Mouse (Mus musculus): ENCODE measurements at regions not wholly inside any gene's neighbourhood (a gene's known extent, or its start where the extent isn't known, plus 50 kb on each side); places are given as distances from the start of the nearest gene placed in this dataset.
A peak's percentile ranks its signal among the peaks of the same experiment; 100 is the strongest.

DNA sequence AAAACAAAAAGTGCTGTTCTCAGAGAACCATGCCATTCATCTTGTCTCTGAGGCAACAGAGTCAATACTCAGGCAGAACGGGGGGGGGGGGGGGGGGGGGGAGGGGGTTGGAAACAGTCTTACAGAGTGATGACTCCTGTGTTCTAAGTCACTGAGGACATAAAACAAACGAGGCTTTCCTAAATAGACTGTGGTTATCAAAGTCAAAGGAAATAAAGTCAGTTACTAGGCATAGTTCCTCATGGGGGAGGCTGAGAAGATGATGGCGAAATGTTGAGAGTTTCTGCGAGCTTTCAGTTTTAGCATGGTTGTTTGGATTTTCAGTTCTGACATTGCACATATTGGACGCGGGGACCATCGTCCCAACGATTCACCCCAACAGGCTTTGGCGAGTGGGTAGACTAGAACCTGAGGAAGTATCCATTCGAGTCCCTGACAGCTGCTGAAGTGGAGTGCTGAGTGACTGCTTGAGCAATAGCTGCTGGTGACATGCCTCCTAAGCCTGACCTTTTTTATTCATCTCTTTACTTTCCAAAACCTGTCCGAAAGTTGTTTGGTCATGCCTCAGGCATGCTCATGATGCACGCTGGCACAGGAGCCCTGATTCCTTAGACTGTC is 109.2 kb upstream of the Serp2 start:
- no peak for DNase-seq

DNA sequence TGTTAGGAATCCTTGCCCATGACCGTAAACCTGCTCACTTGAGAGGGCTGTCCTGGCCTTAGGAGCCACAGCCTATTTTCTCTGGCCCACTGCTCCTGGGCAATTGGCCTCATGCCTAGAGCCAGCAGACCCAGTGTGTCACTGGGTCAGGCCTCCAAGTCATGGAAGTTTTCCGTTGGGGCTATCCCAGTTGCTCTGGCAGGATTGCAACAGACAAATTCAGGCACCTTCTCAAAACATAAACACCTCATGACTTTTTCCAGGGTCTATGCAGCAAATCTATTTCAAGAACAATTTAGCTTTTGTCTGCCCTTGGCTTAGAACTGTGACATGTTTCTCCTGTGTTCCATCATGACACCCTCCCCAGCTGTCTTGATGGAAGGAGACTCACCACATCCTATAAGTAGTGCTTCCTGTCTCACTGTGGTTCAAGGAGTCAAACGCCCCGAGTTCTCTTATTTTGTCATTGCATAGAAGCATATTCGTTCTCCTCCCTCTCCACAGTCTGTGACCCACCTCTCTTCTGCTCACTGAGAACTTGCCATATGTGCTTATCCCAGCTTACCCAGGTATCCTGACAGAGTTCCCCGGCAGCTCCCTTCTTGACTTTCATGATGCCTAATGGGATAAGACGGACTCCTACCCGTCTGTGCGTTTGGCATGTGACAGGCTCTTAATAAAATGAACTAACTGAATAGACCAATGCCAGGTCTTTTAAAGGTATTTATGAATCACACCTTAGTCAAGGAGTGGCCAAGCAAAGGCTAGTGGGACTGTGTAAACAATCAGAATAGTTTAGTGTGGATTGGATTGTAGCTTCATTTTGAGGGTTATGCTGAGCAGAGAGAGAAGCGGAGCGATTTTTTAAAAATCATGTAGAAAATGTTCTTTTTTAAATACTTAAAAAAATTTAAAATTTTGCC is 108.2 kb upstream of the Serp2 start:
- peak in 1 of 2 experiments; percentile 54 for DNase-seq

DNA sequence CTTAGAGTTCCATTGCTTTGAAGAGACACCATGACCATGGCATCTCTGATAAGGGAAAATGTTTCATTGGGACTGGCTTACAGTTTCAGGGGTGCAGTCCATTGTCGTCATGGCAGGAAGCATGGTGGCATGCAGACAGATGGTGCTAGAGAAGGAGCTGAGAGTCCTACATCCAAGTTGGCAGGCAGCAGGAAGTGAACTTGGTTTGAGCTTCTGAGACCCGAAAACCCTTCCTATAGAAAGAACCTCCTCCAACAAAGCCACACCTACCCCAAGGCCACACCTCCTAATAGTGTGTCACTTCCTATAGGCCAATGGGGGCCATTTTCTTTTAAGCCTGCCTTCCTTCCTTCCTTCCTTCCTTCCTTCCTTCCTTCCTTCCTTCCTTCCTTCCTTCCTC is 107.1 kb upstream of the Serp2 start:
- no peak for DNase-seq

DNA sequence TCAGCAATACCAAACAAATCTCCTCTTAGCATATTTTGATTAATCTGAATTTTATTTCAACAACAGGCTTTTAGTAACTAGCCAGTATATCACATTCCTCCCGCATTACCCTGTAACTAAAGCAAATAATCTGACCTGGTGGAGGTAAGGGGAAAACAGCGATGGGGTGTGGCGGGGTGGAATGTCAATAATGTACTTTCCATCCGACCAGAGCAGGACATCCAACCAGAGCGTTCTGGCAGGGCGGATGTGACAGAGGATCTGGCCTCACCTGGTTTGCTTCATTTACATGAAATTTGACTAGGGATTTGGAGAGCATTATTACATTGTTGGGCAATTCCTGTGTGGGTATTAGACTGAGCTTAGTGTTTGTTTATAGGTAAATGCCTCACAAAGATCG is 106.2 kb upstream of the Serp2 start:
- no peak for DNase-seq

DNA sequence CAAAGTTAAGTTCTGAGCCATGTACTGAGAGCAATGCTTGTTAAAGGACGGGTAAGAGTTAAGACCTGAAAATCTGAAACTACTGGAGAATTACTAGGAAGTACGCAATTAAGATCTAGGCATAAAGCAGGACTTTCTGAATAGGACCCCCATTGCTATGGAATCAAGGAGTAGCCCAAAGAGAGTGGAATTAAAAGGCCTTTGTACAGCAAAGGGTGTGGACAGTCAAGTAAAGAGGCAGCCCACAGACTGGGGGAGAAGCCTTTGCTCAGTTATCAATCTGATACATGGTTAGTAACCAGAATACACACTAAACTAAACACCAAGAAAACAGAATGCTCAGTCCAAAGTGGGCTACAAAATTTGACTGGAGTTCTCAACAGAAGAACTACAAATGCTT is 104.2 kb upstream of the Serp2 start:
- DNase-seq = no peak

DNA sequence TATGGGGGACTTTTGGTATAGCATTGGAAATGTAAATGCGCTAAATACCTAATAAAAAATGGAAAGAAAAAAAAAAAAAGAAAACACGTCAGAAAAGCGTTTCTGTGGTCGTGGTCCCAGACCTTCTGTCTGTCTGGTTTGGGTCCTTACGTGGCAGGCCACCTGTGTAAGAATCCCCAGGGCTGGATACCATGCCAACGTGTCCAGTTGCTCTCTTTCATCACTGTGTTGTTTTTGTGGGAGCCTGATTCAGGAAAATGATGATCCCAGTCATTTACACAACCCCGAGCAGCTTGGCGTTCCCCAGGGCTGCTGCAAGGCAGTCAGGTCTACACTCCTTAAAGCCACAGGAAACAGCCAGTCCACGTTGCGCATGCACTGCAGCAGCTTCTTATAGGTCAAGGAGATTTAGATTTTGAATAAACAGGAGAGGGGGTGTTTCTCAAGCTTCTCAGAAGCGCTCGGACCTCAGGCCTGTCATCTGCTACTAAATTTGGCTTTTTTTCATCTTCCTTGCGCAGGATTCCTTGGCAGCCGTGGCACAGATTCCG is 102.3 kb upstream of the Serp2 start:
- no peak for DNase-seq

DNA sequence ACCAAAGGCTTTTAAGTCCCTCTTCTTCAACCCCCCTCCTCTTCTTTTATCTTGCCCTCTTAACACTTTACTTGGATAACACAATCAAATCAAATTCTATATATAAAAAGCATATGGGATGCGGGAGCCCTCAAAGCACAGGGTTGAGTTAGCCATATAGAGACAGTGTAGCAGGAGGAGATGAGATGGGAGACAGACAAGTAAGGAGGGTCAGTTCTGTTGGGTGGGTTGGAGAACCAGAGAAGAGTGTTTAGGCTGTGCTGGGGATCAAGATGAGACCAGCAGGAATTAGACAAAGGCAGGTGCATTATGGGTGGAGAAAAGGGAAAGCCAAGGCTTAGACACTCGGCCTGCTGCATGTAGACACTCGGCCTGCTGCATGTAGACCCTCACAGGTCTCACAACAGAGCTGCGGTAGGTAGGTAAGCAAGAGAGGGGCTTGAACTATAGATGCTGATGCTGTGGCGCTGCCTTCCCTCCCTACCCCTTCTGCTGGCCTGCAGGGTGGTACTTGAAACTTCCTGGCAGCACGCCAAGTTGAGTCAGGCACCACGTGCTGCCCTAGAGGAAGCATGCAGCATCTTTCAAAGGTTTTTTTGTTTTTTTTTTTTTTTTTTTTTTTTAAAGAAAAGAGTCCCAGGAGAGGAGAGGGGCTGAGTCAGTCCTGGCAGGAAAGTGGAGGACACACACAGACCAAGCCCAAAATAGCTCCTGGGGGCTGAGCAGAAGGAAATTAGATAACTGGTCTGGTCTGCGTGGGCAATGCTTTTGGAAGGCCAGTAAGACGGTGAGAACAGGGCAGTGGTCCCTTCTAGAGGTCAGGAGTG is 101.3 kb upstream of the Serp2 start:
- DNase-seq = peak; percentile 49 to 66

DNA sequence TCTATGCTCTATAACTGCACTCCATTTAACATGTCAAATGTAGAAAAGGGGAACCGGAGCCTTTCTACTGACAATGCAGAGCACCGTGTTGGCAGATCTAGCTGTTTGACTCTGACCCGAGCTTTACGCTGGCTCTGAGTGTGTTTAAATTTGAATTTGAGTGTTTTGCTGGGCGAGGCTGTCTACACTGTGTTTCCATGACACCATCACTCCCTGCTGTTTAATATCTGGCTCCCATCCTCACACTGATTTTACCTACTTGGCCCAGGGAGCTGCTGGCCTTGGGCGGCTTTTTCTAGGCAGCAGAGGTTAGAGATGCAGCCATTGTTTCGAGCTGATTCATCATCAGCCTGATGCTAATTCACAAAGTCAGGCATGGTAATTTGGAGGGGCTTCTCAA is 100.7 kb upstream of the Serp2 start:
- no peak for DNase-seq

DNA sequence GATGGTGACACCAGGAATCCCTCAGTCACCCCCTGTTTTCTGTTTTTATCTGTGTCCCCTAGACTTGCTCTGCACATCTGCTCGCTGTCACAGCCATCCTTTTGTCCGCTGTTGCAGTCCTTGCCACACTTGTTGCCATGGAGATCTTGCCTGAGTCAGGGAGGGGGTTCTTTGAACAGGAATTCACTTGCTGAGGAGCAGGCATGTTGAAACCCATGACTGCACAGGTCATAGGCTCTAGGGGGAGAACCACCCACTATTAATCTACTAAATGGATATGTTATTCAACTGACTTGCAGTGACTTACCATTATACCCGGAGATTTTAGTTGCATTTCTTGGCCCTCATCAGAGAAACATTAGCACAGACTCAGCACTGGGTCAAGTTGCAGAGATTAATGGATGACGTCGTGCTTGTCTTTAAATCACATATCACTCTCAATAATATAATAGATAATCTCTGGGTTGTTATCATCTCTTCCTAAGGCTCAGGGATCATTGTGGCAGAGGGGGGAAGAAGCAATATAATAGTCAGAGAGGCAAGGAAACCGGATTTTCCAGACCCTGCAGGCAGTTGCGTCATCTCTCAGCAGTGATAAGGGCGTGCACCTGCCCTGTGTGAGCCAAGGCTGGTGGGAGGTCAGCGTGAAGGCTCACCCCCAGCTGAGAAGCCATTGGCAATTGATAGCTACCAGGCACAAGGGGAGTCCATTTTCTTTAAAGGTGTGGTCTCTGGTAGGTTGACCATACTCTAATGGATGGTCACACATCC is 95.9 kb upstream of the Serp2 start:
- DNase-seq = no peak

DNA sequence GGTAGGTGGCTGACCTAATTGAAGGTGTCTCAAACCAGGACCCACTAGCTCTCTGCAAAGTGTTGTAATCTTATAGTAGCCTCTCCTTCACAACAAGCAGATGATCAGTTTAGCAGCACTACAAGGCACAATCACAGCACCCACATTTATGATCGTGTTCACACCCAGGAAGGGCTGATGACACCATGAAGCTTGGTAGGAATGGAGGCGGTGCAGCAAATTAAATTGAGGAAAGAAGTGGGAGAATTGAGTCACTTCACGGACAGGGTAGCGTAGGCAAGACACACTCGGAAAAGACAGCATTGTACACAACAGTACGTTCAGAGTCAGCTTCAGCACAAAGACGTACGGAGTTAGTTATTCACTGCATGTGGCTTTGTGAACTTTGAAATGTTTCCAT is 94.4 kb upstream of the Serp2 start:
- no peak for DNase-seq

DNA sequence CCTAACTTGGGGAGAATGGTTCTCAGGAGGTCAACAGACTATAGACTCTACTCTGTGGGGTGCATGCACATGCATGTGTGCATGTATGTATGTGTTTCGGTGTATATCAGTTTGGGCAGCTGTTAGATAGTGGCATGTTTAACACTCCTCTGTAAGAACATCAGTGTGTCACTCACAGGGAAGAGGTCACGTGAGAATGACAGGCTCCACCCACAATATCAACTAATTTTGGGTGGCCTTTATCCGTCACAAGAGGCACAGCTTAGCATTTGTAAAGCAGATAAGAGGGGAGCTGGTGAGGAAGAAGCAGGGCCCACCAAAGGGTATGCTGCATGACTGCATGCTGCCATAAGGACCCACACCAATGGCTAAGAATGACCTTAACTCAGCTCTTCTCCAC is 93.2 kb upstream of the Serp2 start:
- DNase-seq = no peak

DNA sequence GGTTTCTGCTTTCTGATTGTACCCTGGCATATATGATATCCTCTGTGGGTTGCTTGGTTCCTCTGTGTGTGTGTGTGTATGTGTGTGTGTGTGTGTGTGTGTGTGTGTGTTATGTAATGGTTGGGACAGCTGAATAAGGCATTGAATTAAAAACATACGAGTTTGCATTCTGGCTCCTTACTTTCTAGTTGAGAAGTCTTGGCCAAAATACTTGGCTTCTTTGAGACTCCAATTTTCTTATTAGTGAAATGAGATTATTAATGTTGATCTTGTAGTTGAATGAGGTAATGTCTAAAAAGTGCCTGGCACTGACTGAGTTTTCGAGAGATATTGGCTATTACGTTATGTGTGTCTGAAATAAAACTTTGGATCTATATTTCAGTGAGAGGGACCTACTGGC is 88.0 kb upstream of the Serp2 start:
- DNase-seq = no peak

DNA sequence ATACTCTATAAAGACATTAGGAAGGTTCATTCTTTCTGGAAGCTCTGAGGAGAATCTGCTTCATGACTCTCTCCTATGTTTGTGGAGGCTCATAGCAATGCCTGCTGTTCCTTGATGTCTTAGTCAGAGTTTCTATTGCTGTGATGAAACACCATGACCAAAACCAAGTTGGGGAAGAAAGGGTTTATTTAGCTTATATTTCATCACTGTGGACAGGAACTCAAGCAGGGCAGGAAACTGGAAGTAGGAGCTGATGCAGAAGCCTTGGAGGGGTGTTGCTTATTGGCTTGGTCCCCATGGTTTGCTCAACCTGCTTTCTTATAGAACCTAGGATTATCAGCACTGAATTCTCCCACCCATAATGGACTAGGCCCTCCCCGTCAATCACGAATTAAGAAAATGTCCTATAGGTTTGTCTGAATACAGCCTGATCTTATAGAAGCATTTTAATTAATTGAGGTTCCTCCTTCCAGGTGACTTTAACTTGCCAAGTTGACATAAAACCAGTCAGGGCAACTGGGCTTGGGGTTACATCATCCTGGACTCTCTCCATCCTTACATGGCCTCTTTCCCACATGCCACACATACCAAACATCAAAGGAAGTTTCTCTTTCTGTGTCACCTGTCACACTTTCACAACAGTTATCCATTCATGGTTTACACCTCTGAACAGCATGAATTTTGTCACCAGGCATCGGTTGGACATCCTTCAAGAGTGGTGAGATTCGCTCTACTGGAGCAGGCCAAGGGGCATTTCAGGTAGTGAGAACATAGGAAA is 85.3 kb upstream of the Serp2 start:
- DNase-seq = no peak

DNA sequence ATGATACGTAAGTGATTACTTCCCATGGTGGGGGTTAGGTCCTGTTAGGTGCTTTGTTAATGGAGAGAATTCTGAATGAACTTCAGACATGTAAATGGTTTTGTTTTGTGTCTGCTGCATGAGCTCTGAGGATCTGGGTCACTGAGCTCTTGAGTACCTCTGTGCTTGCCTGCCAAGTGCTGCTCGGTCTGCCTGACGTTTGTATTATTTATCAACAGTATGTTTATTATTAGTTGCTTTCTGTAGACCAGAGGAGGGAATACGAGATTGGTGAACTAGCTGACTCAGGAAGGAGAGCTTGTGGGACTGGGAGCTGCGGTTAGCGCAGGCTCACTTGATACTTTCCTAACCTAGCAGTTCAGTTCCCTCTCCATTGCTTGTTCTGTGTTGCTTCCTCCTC is 76.5 kb upstream of the Serp2 start:
- no peak for DNase-seq

DNA sequence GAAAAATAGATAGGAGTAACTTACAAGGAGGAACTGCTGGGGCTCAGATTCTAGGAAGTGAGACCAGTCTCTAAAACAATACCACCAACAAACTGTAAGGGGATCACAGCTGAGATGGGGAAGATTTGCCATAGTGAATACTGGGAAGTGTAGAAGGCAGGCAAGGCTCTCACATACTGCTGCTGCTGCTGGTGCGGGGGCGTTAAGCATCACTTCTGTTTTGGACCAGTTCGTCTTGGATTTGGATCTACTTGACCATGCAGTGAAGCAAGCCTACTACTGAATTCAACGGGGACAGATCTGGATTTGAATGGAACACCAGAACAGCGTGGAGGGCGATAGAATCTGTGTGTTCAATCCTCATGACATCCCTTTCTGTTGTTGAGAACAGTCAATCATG is 76.1 kb upstream of the Serp2 start:
- DNase-seq = no peak

DNA sequence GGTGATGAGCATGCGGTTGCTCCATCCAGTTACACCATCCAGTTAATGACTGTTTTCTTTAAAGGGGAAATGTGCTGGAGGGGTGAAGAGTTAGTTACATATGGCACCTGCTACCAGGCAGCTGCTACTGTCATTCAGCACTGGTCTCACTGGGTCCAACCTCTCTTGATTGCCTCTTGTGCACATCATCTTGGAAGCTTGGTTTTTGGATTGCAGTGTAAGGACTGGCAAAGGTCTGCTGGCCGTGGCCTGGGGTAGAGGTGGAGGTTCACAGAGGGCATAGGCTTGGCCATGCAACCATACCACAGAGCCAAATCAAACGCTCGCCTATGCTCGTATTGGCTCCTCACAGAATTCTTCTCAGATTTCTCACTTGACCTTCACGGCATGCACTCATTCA is 75.1 kb upstream of the Serp2 start:
- no peak for DNase-seq

DNA sequence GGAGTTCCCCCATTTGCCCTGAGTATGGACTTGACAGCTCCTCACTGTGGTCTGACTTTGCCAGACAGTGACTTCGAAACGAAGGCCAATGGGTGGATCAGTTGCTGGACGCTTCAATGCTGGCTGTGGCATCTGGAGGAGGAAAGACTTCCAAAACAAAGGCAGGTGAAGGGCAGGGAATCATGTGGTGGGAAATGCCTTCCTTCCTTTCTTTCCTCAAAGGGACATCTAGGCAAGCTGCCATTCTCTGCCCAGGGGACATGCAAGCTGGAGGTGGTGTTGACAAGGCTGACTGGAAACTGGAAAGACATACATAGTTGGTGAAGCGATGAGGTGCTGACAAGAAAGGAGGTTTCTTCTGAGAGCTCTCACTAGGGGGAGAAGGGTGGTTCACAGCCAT is 74.5 kb upstream of the Serp2 start:
- DNase-seq = no peak

DNA sequence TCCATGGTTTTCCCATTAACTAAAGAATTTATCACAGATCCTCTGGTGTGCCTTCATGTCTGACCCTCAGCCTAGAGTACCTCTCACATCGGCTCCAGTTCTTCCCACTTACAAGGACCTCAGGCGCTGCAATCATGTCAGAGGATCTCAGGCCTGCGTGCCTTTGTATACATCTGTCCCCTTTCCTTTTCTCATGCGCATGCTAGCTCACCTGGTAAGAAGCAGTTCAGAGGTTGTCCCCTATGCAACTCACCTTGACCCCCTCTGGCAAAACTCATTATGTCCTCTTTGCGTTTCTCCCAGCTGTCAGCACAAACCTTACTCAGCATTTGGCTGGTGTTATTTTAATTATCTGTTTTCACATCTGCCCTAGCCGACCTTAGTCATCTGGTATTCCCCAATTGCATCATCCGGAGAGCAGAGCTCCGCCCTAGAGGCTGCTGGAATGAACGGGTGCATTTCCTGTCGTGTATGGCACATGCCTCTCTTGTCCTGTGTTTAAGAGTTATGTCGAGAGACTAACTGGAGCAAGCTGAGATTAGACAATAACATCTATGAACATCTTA is 73.3 kb upstream of the Serp2 start:
- no peak for DNase-seq

DNA sequence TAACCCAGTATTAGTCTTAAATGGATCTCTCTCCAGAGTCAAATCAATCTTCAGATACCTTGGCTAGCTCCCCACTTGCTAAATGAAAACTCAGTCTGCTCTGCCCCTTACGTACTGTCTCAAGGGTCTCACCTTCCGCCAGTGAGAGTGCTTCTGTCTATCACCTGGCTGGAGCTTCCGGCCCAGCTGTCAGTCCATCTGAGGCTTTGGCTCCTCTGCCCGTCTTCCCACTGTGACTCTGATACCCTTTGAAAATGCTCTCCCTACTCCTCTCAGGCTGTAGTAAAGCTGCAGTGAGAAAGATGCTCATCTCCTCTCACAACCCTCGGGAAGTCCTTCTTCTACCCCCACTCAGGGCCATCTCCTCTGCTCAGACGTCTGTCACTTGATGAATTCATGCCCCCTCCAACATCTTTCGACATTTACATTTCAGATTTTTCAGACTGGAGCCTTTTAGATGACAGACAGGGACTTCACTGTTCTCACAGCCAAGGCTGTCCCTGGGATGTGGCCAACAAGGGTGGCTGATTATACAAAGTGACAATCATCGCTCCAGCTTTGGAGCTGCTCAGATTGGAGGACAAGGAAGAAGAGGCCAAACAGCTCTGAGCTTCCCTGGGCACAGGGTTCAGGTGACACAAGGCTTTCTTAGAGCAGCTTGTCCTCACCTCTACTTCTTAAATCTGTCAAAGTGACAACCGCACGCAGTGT is 71.6 kb upstream of the Serp2 start:
- no peak for DNase-seq

DNA sequence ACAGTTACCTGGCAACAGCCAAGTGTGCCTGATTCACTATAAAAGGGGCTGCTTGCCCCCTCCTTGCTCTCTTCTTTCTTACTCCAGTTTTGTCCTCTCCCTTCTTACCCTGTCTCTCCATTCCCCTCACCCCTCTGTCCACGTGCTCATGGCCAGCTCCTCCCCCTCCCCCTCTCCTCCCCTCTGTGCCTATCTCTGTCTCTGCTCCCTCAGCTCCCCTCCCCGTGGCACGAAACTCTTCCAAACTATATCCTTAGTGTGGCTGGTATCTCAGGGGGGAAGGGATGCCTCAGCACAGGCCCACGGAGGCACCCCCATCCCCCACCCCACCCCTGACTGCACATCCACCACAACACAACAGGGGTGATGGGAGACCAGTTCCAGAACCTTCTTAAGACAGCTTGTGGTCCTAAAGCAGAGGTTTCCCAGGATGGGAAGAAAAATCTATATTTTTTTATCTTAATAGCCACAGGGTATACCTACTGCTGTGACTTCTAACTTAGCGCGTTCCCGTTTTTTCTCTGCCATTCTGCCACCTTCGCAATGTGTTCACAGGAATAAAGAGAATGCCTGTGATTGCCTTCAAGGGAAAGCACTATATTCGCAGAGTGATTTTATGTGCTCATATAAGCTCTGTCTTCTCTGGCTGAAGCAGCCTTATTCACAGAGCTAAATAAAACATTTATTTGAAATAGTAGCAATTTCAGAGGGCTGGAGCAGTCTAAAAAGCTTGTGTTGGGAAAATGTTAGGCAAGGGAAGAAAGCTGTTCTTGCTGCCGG is 69.1 kb upstream of the Serp2 start:
- no peak for DNase-seq
